Mouse (Mus musculus) large intestine, adult 2 months (tissue): ENCODE results near the gene 1700057G04Rik. TPM values are rescaled to one million over a fixed set of nuclear protein-coding genes. Genes with fewer than 3 reads are reported as not detected.

ENCODE experiments used
- DNase-seq: peaks from one replicate; pipeline ENCODE4 v3.0.0-alpha.2; 2012; ENCODE audit warnings: low read depth, low spot score
- WGBS: fragments of 180-500 bp; shearing (Covaris S2); methylation state at CpG from one replicate; pipeline ENCODE4 v1.1.7; 2018; 5-methylcytosine and 5-hydroxymethylcytosine counted together
- polyA plus RNA-seq: library from polyadenylated mRNA; depleted of rRNA; stranded (reverse); fragments of >200 nt; gene quantifications from 2 replicates; pipeline ENCODE4 v1.2.3, GENCODE M21; 2012; rRNA removed

Gene 1700057G04Rik
- not detected in 2 replicates for polyA plus RNA-seq

DNA sequence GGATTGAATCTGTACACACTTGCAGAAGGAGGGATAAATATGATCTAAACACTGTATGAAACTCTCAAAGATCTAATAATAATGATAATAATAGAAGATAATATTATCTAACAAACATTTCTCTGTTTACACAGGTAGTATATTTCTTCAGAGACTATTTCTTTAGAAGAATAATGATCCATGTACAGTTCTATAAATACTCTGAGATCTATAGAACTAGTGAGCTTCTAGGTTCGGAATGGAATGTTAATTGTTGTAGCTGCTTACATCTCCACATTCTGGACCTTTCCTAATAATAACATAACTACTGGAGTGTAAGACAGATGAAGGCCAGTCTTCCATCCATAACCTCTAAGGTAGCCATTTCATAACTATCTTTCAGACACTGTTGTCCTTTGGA, at the start of gene 1700057G04Rik:
TSS of gene 1700057G04Rik (plus strand) at position 301 of the 400 bp plus-strand sequence.
- 81% methylated on average over 1 of the region's 1 CpGs for WGBS
- DNase-seq = no peak

DNA sequence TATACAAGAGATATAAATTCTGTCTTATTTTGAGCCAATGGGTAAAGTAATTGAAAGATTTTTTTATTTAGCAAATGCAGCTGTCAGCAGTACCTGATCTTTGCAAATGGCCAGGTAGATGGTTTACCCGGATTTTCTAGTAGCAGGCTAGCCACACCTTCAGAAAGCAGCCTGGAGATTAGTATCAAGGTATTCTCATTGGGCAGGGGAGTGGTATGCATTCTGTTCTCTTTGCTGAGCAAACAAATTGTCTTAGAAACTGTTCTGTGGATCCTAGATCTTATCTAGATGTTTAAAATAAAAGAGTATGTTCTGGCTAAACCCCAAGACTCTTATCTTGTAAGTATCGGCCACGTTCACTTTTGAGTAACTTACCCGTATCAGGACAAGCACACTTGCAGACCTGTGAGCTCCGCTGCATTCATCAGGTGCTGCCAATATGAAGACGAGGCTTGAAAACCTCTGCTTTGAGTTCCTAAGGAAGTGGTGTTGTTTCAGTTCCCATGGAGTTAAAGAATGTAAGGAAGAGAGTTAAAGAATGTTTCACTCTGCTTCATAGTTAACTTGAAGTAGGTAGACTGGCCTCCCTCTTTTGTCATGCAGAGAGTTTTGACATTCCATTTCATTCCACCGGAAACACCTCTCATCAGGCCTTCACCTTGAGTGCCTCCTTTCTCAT, 48.6 kb upstream of the 1700057G04Rik start:
- DNase-seq = no peak
- WGBS = 36% methylated on average over 7 of the region's 7 CpGs

DNA sequence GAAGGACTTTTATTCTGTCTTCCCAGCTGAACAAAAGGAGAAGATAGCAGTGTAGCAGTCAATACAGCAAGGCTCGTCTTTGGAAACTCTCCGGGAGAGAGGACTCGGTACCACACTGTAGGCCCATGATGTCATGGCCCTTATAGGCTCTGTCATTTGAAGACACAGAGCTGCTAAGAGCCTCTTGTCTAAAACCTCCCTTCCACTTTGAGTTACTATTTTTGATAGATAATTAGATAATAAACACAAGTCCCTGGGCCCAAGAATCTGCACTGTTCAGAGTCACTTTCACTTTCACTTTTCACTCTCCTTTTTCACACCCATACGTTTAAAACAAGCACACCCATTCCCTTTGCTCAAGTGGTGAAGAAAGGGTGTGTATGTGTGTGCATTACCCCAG, 43.5 kb upstream of the 1700057G04Rik start:
- 46% methylated on average over 4 of the region's 4 CpGs for WGBS
- no peak for DNase-seq

DNA sequence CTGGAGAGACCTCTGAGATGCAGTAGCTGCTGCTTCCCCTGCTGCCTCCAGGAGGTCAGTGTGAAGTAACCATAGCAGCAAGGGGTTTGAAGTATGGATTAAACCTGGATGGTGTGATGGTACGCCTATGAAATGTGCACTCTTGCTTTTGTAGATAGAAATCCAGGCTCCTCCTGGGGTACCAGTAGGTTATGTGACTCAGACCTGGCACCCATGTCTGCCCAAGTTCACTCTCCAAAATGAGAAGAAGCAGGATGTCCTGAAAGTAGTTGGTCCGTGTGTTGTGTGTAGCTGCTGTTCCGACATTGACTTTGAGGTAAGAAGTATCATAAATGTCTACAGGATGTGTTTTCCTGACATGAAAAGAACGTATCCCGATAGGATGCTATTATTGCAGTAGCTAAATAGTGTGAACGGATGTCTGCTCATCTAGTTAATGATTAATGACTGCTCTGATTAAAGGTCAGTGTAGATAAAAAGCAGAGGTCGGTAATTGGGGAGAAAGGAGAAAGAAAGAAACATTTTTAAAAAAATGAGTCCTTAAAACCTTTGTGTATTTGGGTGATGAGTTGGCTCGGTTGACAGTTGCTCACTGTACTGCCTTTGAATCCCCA, 42.5 kb upstream of the 1700057G04Rik start:
- 36% methylated on average over 8 of the region's 8 CpGs for WGBS
- no peak for DNase-seq

DNA sequence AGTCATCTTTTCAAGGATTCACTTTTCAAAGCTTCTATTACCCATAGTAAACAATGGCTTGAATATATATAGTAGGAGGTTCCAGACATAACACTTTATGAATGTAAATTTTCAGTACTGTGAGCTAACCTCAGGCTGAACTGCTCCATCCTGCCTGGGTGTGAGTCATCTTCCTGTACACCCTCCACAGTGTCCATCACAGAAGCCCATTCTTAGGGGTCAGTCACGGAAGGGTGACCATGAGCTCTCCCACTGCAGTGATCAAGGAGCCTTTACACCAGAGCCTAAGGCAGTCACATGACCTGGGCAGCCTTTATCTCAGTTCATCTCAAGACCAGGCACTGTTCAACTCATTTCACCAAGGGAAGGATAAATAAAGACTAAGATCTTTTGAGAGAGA, 41.4 kb upstream of the 1700057G04Rik start:
- 96% methylated on average over 1 of the region's 1 CpGs for WGBS
- DNase-seq = no peak

DNA sequence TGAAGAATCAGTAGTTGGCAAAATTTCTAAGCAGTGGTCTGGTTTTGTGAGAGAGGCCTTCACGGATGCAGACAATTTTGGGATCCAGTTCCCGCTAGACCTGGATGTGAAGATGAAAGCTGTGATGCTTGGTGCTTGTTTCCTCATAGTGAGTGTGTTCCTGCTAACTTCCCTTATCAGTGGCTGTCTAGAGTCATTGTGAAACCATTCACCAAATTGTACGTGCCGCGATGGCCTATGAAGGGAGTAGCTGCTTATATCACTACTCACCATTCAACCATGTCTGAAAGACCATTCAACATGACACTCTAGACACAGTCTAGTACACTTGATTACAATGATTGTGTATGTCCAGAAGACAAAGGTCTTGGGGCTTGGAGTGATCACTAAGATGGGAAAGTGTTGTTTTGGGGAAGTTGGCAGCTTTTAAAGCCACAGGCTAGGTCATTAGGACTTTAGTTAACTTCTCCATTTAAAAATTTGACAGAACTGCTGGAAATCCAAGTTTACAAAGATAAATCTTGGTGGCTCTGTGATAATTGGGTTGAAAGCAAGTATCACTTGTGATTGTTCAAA, 39.3 kb upstream of the 1700057G04Rik start:
- 87% methylated on average over 5 of the region's 5 CpGs for WGBS
- DNase-seq = no peak

DNA sequence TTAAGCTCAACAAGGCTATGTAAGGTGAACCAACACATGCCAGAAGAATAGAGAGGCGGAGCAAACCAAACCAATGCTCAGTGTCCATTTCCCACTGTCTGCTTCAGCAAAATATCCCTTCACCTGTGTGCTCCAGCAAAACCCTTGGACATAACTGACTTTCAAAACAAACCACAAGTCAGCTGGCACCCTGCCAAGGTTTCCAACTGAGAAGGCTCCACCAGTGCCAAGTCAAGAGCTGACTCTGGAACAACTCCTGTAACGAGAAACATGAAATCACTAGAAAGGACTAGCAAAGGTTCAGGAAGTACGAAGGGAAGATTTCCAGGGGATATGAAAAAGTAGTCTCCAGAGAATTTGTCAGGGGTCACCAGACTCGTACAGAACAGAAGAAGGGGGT, 38.2 kb upstream of the 1700057G04Rik start:
- no peak for DNase-seq
- WGBS = 33% methylated on average over 4 of the region's 4 CpGs

DNA sequence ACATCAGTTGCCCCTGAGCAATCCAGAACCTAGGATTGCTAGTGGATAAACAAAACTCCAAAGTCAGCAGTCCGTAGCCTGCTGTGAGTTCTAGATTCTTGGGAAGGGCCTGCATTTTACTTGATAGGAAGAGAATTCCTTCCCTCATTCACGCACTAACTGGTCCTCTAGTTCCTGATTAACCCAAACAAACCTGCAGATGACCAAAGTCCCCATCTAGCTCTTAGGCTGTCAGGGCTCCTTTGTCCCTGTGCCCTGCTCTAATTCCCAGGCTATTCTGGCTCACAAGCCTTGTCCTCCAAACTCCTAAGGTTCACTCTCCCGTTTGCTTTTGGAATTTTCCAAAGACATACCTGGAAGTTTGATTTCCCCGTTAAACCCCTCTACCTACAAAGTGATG, 36.5 kb upstream of the 1700057G04Rik start:
- WGBS = 42% methylated on average over 4 of the region's 4 CpGs
- DNase-seq = no peak

DNA sequence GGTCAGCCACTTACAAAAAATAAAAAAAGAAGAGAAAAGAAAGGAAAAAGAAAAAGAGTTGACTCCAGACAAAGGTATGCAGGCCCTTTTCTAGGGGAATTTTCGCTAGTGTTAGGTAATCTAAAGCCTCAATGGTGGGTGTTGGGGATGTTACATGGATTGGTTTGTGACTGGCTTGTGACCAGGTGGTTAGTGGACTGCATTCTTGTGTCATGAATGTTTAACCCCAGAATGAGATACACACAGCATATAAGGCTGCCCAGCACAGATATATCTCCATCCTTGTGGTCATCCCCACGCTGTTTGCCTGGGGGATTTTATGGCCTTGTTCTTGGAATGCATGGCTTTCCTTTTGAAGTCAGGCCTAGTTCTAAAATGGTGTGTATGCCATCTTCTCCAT, 35.9 kb upstream of the 1700057G04Rik start:
- WGBS = 83% methylated on average over 2 of the region's 2 CpGs
- DNase-seq = no peak

DNA sequence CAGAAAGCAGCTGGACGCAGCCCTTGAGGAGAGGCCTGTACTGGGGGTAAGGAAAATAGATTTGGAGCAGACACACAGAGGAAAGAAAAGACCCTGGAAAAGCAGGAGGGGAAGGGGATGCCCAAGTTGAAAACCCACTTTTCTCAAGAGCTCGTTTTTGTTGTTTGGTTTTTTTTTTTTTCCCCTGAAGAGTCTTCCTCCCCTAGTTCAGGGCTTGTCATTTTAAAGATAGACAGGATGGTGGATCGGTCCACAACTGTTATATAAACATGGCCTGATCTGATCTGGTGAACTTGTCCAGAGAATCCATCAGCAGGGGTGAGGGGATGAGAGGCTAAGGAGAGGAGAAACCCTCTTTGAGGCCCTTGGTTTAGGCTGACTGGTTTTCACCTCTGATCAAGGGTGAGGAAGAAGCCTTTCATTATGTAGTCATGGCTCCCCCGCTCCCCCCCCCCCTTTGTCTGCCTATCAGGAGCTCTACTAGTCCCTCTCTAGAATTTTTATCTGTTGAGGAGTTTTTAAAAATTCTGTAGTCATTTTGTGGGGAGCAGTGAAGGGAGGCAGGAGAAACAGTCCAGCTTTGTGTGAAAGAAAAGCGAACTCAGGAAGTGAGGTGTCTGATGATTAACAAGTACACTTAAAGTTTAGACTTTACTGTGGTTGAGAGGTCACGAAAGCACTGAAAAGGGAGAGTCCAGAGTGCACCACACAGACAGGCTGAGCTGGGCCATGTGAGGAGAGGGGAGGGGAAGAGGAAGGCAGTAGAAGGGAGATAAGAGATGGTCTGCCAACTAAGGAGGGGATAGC, 35.0 kb upstream of the 1700057G04Rik start:
- WGBS = 50% methylated on average over 6 of the region's 6 CpGs
- no peak for DNase-seq

DNA sequence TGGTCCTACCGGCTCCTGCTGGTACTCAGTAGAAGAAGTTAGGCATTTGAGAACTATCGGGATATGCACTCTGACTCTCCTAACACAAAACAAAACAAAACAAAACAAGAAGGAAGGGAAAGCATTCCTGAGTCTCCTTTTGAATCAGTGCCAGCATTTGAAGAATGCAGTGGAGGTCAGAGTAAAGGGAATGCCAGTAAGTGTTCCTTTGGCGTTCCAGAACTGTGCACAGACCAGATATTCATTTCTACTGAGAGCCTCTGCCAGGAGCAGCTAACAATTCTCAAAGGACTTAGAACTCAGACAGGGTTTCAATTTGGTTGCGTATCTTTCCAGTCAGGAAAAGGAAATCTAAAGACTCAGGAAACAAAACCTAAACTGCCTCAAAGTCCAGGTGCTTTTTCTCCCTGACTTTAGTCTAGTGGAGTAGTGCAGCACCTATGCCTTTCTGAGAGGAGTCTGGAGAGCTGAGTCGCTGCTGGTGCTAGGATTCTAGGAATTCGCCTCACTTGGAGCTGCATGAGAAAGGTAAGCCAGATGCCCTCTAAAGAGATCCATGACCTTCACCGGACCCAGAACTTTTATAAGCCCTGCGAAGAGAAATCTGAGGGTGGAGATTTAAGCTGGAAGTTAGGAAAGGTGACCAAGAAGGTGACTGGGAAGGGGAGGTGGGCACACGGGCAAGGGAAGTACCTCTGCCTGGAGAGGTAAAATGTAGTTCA, 33.5 kb upstream of the 1700057G04Rik start, which contains the start of gene Plscr2:
TSS of gene Plscr2 (plus strand) at position 117 of the 722 bp plus-strand sequence.
- DNase-seq = no peak
- 52% methylated on average over 9 of the region's 9 CpGs for WGBS

DNA sequence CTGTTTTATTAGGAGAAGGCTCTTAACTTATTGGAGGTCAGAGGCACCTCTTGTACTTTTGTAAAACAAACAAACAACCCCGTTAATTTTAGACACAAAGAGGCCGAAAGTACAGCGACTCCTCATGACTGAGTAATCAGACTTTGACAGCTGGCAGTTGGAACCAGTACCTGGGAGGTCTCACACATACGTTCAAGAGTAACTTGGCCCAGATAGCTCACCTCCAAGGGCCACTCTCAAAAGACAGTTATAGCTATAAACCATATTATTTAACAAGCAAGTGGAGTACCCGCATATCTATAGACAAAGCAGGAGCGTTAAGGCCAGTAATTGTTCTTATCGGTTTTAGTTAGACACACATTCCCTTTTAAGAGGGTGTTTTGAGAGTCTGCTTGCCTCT, 32.8 kb upstream of the 1700057G04Rik start:
- 42% methylated on average over 7 of the region's 7 CpGs for WGBS
- DNase-seq = no peak

DNA sequence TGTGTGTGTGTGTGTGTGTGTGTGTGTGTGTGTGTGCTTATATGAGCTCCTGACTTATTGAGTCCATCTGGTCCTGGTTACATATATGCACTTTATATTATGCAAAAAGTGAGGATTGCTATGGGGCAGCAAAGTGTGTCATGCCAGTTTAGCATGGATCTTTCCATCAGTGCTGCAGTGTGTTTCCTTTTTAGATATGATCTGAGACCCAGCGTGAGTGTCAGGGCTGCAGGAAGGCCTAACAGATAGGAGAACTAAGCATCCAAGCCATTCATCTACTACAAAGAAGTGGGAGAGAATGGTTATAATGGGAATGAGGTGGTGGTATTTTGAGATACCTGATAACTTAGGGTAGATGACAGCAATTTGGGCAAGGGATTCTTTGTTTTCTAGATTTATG, 29.1 kb upstream of the 1700057G04Rik start:
- 85% methylated on average over 1 of the region's 1 CpGs for WGBS
- no peak for DNase-seq

DNA sequence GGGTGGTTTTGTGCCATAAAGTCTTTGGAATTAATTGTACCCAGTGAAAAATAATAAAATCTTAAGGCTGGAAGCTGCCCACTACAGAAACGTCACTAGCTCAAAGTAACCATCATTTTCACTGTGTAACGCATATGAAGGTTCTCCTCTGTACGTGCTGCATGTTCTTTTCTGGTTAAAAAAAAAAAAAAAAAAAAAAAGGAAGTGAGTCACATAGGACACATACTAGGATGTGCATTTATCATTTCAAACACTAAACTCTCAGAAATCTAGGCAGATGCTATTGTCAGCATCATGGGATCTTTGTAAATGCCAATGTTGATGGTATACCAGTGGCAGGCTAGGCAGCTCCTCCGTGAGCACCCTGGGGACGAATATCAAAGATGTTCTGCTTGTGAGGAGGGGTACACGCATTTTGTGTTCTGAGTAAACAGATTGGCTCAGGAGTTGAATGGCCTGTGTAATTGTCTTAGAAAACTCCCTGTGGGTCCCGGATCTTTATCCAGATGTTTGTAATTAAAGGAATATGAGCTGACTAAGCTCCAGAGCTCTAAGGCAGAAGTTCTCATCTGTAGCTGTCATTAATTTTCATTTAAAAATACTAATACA, 26.5 kb upstream of the 1700057G04Rik start:
- WGBS = 83% methylated on average over 7 of the region's 7 CpGs
- DNase-seq = no peak

DNA sequence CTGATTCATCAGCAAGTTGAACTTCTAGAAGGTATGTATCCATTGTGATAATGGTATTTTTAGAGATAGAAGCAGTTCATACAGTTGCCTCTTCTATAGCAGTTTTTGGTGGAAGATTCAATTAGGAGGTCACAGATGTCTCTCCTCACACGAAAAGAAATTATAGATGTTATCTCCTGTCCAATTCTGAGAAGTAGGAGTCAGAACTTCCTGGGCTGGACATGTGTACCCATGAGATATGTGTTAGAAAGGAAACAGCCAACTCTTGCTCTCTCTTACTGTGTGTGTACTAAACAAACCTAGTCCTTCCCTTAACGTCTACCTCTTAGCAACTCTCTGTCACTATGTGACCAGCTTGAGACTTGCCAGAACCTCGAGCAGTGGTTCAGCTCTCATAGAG, 19.5 kb upstream of the 1700057G04Rik start:
- WGBS = 64% methylated on average over 3 of the region's 3 CpGs
- no peak for DNase-seq

DNA sequence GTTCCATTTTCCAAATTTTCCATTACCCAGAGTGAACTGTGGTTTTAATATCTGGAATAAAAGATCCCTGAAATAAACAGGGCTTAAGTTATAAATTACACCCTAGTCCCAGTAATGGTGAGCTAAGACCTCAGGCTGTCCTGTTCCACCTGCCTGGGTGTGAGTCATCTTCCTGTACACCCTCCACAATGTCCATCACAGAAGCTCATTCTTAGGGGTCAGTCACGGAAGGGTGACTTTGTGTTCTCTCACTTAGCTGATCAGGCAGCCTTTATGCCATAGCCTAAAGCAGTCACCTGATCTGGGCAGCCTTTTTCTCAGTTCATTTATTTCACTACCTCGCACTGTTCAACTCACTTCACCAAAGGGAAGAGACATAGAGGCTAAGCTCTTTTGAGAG, 17.0 kb upstream of the 1700057G04Rik start:
- no peak for DNase-seq
- WGBS = 84% methylated on average over 2 of the region's 2 CpGs

DNA sequence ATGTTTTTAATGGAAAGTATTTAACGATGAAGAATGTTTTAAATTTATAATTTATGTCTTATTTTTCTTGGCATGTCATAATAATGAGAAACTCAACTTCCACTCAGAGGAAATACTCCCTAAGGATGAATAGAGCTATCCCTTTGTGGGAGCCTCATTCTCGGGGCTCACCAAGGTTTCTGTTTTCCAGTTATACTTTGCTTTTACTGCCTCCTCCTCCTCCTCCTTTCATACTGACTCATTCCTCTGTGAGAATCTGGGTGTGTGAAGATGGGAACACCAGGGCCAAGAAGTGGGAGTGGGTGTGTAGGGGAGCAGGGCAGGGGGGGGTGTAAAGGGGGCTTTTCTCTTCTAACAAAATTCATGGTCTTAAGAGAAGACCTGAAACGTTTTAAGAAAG, 16.3 kb upstream of the 1700057G04Rik start:
- 74% methylated on average over 3 of the region's 3 CpGs for WGBS
- no peak for DNase-seq

DNA sequence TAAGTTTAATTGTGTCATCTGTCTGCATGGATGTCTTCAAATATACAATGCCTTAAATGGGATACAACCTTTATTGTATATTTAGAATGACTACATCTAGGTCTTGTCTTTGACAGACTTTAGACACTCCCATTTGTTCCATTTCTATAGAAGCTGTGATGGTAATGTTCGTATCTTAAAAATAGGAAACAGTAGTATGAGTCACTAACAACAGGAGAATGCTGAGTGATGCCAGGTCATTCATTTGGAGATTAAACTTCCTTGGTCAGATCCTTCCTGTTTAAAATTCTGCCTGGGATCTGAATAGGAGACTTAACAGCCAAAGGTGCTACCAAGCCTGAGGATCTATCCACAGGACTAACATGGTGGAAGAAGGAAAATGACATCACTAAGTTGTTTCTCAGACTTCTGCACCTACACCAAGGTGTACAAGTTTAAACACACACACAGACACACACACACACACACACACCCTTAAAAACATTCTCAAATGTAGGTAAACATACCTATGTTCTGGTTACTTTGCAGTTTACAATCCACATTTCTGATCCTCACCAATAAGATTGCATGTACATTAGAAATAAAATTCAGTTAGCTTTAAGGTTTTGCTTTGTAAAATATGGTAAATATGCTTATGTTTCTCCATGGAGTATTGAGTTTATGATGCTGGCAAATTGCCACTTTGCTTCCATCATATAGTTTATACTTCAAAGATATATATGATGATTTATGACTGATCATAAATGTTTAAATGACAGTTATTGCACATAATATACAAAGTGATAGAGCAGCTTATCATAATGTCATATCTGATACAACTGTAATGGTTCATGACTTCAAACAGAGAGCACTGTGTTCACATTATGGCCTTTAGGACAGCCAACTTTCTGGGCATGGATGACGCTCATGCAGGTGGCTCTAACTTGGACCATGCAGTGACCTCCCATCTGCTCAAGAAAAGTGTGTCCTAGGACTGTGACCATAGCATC, 15.3 kb upstream of the 1700057G04Rik start:
- 33% methylated on average over 2 of the region's 2 CpGs for WGBS

More for the DNA sequence above, 15.3 kb upstream of the 1700057G04Rik start:
- no peak for DNase-seq
